Mouse (Mus musculus): ENCODE results near the gene Vps11.

GRCm38 (mm10) chr9:44324147-44324546 is 37.3 kb downstream of the Vps11 start:
- TF ChIP-seq CTCF (IDR thresholded peaks at IDR 0.05) (no peak), EP300 (IDR thresholded peaks at IDR 0.05) (no peak)

Data from lung, postnatal 0 days (tissue).